Mouse (Mus musculus): ENCODE data around the gene Gan. TPM values are rescaled to one million over a fixed set of nuclear protein-coding genes. Genes with fewer than 3 reads are reported as not detected.

The Gan gene
- polyA plus RNA-seq (2017; shearing (Covaris generic)): 1 to 10 TPM; 1.7 to 2.4 TPM

GRCm38 (mm10) chr8:117158135-117158761 lies at the start of gene Gan:
Gan (plus strand) TSS chr8:117158135.

DNA sequence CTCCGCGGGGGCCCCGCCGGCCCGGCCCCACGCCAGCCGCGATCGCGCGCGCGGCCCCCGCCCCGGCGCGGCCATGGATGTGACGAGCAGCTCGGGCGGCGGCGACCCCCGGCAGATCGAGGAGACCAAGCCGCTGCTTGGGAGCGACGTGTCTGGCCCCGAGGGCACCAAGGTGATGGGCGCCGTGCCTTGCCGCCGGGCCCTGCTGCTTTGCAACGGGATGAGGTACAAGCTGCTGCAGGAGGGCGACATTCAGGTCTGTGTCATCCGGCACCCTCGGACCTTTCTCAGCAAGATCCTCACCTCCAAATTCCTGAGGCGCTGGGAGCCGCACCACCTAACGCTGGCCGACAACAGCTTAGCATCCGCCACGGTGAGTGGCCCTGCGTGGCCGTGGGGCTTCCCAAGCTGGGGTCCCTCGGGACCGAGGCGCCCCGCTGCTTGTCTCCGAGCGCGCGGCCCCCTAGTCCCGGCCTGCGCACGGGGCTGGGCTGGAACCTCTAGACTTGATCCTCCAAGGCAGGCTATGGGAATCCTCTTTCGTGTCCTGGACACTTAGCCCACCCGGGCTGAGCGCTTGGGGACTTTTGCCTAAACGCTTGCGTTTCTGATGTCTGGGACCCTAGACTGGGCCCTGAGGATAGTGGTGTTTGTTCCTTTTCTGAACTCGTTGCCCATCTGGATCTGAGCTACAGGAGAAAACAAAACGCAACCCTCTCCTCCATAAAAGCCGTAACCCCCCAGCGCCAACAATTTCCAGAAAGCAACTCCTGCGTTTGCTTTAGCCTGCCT lies 99.3 kb downstream of the Gan start, which contains the start of gene Cmip:
Gene Cmip (plus strand): TSS at position 36 of the 792 bp plus-strand sequence.

Other genes starting within 250 kb of the Gan start
- gene Cmc2, start 236.7 kb upstream of the Gan start, polyA plus RNA-seq (2017; shearing (Covaris generic)): 10 to 100 TPM; 24.4 to 31.3 TPM
- 1 to 10 TPM; 2.7 to 3.7 TPM for gene Cenpn, start 236.4 kb upstream of the Gan start, polyA plus RNA-seq (2017; shearing (Covaris generic))
- gene Atmin, start 214.7 kb upstream of the Gan start, polyA plus RNA-seq (2017; shearing (Covaris generic)): 10 to 100 TPM; 26.8 to 35.3 TPM
- gene 1700030J22Rik, start 179.2 kb upstream of the Gan start, polyA plus RNA-seq (2017; shearing (Covaris generic)): under 1 TPM; 0.14 to 0.26 TPM
- 10 to 100 TPM; 20.5 to 23.0 TPM for gene Gcsh, start 164.6 kb upstream of the Gan start, polyA plus RNA-seq (2017; shearing (Covaris generic))
- 1 to 10 TPM in 1 of 2 experiments, under 1 TPM in 1; 0.36 to 2.1 TPM for gene Pkd1l2, start 75.7 kb upstream of the Gan start, polyA plus RNA-seq (2017; shearing (Covaris generic))
- gene Bco1, start 62.3 kb upstream of the Gan start, polyA plus RNA-seq (2017; shearing (Covaris generic)): 1 to 10 TPM in 1 of 2 experiments, under 1 TPM in 1; 0.14 to 1.2 TPM
- 10 to 100 TPM; 69.5 to 77.8 TPM for gene Cmip, start 98.9 kb downstream of the Gan start, polyA plus RNA-seq (2017; shearing (Covaris generic))

Data from inflammation-experienced regulatory T-cells (primary cell).